Mouse (Mus musculus): ENCODE data around the gene Irf8. TPM values are rescaled to one million over a fixed set of nuclear protein-coding genes. Genes with fewer than 3 reads are reported as not detected.

Irf8 gene
- polyA plus RNA-seq (2014; fragmentation: Illumina TruSeq; extraction: RNeasy Lipid Tissue Mini Kit (QIAGEN cat#74804); ENCODE audit: low read depth, low replicate concordance), result 0.85 TPM

DNA sequence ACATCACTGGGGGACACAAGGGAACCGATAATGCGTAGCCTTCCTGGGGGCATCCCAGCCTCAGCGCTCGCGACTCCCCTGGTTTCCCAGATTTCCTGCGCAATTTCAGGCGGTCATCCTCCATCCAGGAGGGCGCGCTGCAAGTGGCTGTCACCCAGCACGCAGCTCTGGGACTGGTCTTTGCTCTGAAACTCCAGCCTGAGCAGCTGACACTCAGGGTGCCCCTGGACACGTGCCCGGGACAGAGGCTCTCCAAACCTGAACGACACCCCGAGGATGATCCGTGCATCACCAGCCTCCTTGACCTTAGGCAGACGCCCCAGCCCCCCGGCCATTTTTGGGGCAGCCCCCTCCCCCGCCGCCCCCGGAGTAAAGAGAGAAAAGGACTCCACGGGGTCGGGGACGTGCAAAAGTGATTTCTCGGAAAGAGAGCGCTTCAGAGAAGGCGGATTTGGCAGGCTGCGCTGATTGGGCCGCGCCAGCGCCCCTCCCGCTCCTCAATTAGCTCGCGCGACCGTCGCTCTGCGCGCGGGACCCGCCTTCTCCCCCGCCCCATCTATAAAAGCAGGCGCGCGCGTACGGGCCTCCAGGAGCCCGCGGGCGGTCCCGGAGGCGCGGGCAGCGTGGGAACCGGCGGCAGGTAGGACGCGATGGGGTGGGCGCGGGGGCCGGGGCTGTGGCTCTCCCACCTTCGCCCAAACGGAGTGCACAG, at the start of gene Irf8:
Gene Irf8, plus strand, starts transcription at position 589 of the 712 bp plus-strand sequence.

Other genes with a start within 250 kb of the Irf8 start
- gene Gins2, start 147.1 kb upstream of the Irf8 start, polyA plus RNA-seq (2014; fragmentation: Illumina TruSeq; extraction: RNeasy Lipid Tissue Mini Kit (QIAGEN cat#74804); ENCODE audit: low read depth, low replicate concordance), result not detected
- gene 1190005I06Rik, start 88.7 kb upstream of the Irf8 start, polyA plus RNA-seq (2014; fragmentation: Illumina TruSeq; extraction: RNeasy Lipid Tissue Mini Kit (QIAGEN cat#74804); ENCODE audit: low read depth, low replicate concordance), result not detected
- not detected for gene Gm27021, start 68.3 kb upstream of the Irf8 start, polyA plus RNA-seq (2014; fragmentation: Illumina TruSeq; extraction: RNeasy Lipid Tissue Mini Kit (QIAGEN cat#74804); ENCODE audit: low read depth, low replicate concordance)
- 57.4 TPM for gene Cox4i1, start 68.1 kb upstream of the Irf8 start, polyA plus RNA-seq (2014; fragmentation: Illumina TruSeq; extraction: RNeasy Lipid Tissue Mini Kit (QIAGEN cat#74804); ENCODE audit: low read depth, low replicate concordance)
- gene Emc8, start 67.8 kb upstream of the Irf8 start, polyA plus RNA-seq (2014; fragmentation: Illumina TruSeq; extraction: RNeasy Lipid Tissue Mini Kit (QIAGEN cat#74804); ENCODE audit: low read depth, low replicate concordance), result 7.0 TPM